In the genomic region with DNA sequence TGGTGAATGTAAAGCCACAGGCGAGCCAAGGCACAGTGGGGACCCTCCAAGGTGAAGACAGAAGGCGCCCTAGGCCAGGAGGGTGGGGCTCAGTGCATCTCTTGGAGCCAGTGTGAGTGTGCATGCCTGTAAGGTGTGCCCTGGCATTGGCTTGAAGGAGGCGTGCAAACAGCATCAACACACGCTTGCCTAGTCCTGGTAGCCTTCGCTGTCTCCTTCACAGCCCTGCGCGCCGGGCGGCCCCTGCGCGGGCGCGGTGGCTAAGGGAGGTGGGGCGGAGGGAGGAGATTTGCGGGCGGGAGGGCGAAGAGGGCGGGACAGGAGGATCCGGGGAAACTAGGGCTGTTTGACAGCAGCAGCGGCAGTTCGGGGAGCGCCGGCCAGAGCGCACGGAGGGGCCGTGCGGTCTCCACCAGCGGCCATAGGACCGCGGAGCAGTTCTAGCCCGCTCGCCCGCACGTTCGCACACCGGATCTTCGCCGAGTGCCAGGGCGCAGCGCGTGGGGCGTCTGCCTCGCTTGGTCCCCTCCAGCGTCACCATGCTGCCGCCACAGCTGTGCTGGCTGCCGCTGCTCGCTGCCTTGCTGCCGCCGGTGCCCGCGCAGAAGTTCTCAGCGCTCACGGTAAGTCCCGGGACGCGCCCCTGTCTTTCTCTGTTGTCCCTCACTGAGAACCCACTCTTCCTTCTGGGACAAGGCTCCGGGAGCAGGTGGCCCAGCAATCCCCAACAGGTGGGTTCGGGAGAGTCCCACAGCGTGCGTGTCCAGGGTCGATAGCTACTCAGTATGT, we compare ENCODE assay signal across 8 mouse cellular contexts. TPM values are rescaled to one million over a fixed set of nuclear protein-coding genes. Genes with fewer than 3 reads are reported as not detected.
DNase-seq lines count a peak whose midpoint lies in the region; ATAC-seq lines count a peak whose summit lies in the region.

Smoc2 (plus strand) TSS at position 330 of the 789 bp plus-strand sequence.

- peak; percentile 80 for ATAC-seq in hindbrain, embryonic 15.5 days (ENCODE audit: low FRiP score, low read depth)
- ATAC-seq in liver, embryonic 13.5 days (ENCODE audit: low read depth): peak; percentile 26; the same call in 1 of the 2 replicates
- peak; percentile 50 for ATAC-seq in neural tube, embryonic 12.5 days (ENCODE audit: low FRiP score, low read depth)

- H3K4me1 ChIP-seq in hindbrain, embryonic 15.5 days (replicated peaks): peaks cover 21% of the 10 kb centered on the region
- no peaks in the 10 kb centered on the region for H3K4me1 ChIP-seq in liver, embryonic 13.5 days (replicated peaks)
- H3K4me1 ChIP-seq in neural tube, embryonic 12.5 days: peaks cover 17% of the 10 kb centered on the region

- H3K36me3 ChIP-seq in hindbrain, embryonic 15.5 days: no peaks in the 10 kb centered on the region
- no peaks in the 10 kb centered on the region for H3K36me3 ChIP-seq in liver, embryonic 13.5 days
- H3K36me3 ChIP-seq in neural tube, embryonic 12.5 days: no peaks in the 10 kb centered on the region

- WGBS in hindbrain, embryonic 15.5 days: under 1% methylated on average over 60 of the region's 61 CpGs
- WGBS in liver, embryonic 13.5 days (ENCODE audit: insufficient replicate concordance): 2% methylated on average over 60 of the region's 61 CpGs
- under 1% methylated on average over 61 of the region's 61 CpGs for WGBS in neural tube, embryonic 12.5 days

- H3K4me3 ChIP-seq in hindbrain, embryonic 15.5 days: peak within 1 kb of the TSS; percentile 54
- H3K4me3 ChIP-seq in liver, embryonic 13.5 days (replicated peaks): peak within 1 kb of the TSS; percentile 43
- H3K4me3 ChIP-seq in neural tube, embryonic 12.5 days: peak within 1 kb of the TSS; percentile 42

- peak; percentile 67 for DNase-seq in R1 (ENCODE audit: low read depth, low spot score)
- no peak for DNase-seq in adrenal gland, postnatal 4 days (ENCODE audit: low spot score in 2 of 2)
- peak; percentile 69 for DNase-seq in gastrocnemius, postnatal 14 days
- no peak for DNase-seq in liver, embryonic 13.5 days
- DNase-seq in cerebellum, adult 18-20 months: no peak
- no peak for DNase-seq in cerebellum, postnatal 36 days

- H3K27me3 ChIP-seq in hindbrain, embryonic 15.5 days: peaks cover 63% of the 10 kb centered on the region
- H3K27me3 ChIP-seq in liver, embryonic 13.5 days: peaks cover 70% of the 10 kb centered on the region
- H3K27me3 ChIP-seq in neural tube, embryonic 12.5 days (replicated peaks): peaks cover 45% of the 10 kb centered on the region

- H3K27ac ChIP-seq in hindbrain, embryonic 15.5 days (replicated peaks): no peak within 1 kb of the TSS
- H3K27ac ChIP-seq in liver, embryonic 13.5 days: no peak within 1 kb of the TSS
- H3K27ac ChIP-seq in neural tube, embryonic 12.5 days: no peak within 1 kb of the TSS

- H3K9ac ChIP-seq in hindbrain, embryonic 15.5 days: peak within 1 kb of the TSS; percentile 36
- no peak within 1 kb of the TSS for H3K9ac ChIP-seq in liver, embryonic 13.5 days
- peak within 1 kb of the TSS; percentile 29; the same call in 1 of the 2 replicates for H3K9ac ChIP-seq in neural tube, embryonic 12.5 days

- peak within 1 kb of the TSS; percentile 99 for H3K4me2 ChIP-seq in hindbrain, embryonic 15.5 days
- H3K4me2 ChIP-seq in liver, embryonic 13.5 days: peak within 1 kb of the TSS; percentile 51
- peak within 1 kb of the TSS; percentile 89 for H3K4me2 ChIP-seq in neural tube, embryonic 12.5 days (replicated peaks)

- intact Hi-C loops in gastrocnemius, postnatal 14 days (cut with DNase I; ENCODE audit: low total_unique reads): no loop called here

- no peaks in the 10 kb centered on the region for H3K9me3 ChIP-seq in hindbrain, embryonic 15.5 days
- H3K9me3 ChIP-seq in liver, embryonic 13.5 days (replicated peaks): no peaks in the 10 kb centered on the region
- no peaks in the 10 kb centered on the region for H3K9me3 ChIP-seq in neural tube, embryonic 12.5 days

RNA-seq across cellular contexts. Expression of gene Smoc2, which starts in this region (rescaled TPM):
- total RNA-seq in adrenal gland, postnatal 4 days (2021): 10 to 100 TPM; 43.2 to 46.4 TPM
- 10 to 100 TPM; 59.7 to 74.4 TPM for total RNA-seq in gastrocnemius, postnatal 14 days (2021)
- polyA plus RNA-seq in hindbrain, embryonic 15.5 days (2015; fragmentation: Nextera tagmentation; extraction: Ambion mirVana): 4.2 and 6.4 TPM in 2 replicates
- 4.6 TPM in 2 replicates for polyA plus RNA-seq in liver, embryonic 13.5 days (2015; fragmentation: Nextera tagmentation; extraction: Ambion mirVana)
- 19.1 and 23.3 TPM in 2 replicates for polyA plus RNA-seq in neural tube, embryonic 12.5 days (2016; fragmentation: Nextera tagmentation; extraction: Ambion mirVana)

Comparison
In these comparisons a context has a peak if more than half of its experiments do, and no peak if none do; other contexts are left out.
1. DNase-seq: peak in R1 (single experiment) and gastrocnemius, postnatal 14 days (single experiment); none in adrenal gland, postnatal 4 days (0 of 2), liver, embryonic 13.5 days (single experiment), cerebellum, adult 18-20 months (0 of 2) and cerebellum, postnatal 36 days (0 of 2).
2. ATAC-seq: peak in every context shown above with its lines; median percentile 80 in hindbrain, embryonic 15.5 days; 50 in neural tube, embryonic 12.5 days; 26 in liver, embryonic 13.5 days.
3. Peak in every context shown above with its lines, with median percentiles within 50 percentile points of each other: H3K4me2 ChIP-seq and H3K4me3 ChIP-seq.